Mouse (Mus musculus) thymus, postnatal 10 days (tissue): ENCODE results near the gene Elavl1.
"Not testable (repeated sequence)": the region's sequence is repeated elsewhere in the genome, so short reads cannot be mapped to it uniquely, and the experiment has no call there.

Source experiments
- DNase-seq, 2 experiments: peaks; one replicate each; pipeline ENCODE4 v3.0.0; 2021; ENCODE audit warnings: low spot score in 2 of 2

Elavl1 gene

GRCm38 (mm10) chr8:4258678-4259077, 66.5 kb downstream of the Elavl1 start:
- peak in 1 of 2 experiments; percentile 46 for DNase-seq

GRCm38 (mm10) chr8:4258233-4258632, 67.0 kb downstream of the Elavl1 start:
- DNase-seq, result peak; percentile 78 to 88

GRCm38 (mm10) chr8:4257350-4257749, 67.9 kb downstream of the Elavl1 start:
- DNase-seq, result no peak

DNA sequence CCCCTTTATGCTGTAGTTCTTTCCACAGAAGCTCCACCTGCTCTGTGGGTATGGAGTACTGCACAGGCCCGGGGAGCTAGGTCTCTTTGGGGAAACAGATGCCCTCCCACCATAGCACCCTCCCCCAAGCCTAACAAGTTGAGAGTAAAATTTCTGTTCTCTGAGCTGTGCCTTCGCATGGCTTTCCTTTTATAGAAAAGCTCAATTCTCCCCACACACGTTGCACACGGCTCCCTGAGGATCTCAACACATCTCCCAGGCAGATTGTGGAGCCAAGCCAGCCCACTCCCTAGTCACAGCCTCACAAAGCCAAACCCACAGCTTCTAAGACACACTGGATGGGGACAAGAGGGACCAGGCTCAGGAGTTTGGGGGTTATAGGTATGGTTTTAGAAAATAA, 68.3 kb downstream of the Elavl1 start:
- DNase-seq, result no peak

GRCm38 (mm10) chr8:4255471-4255870, 69.7 kb downstream of the Elavl1 start:
- not testable (repeated sequence) for DNase-seq

GRCm38 (mm10) chr8:4254001-4254400, 71.2 kb downstream of the Elavl1 start:
- DNase-seq, result no peak

DNA sequence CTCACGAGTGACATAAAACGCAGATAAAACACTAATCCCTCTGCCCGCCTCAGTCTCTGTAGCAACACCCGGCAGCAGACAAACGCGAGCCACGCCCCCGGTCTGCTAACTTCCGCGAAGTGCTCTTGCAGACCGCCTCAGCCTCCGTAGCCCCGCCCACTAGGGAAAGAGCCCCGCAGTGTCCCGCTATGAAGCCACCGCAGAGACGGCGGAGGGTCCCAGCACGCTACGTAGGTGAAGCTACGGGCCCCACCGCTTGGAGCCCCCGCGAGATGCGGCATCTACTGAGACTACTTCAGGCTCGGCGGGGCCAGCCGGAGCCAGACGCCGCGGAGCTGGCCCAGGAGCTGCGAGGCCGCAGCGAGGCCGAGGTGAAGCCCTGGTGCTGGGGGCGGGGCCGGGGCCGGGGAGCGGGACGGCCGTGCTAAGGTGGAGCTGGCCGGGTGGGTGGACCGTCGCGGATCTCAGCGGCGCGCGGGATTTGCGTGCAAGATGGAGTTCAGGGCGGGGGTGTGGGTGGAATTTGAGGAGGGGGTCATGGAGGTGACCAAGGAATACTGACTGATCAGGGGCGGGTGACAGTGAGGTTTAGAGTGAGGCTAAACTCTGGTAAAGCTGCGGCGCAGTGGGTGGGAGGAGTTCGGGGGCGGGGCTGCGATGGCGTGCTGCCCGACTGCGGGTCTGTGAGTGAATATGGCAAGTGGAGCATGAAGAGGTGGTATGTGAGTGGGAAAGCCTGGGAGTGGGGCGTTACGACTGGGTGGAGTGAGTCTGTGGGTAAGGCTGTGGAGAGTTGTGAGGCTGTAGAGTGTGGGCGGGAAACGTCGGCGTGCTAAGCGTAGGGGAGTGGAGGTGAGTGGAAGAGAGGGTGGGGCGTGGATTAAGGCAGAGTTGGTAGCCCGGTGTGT, 72.0 kb downstream of the Elavl1 start, which contains the start of gene Snapc2:
Snapc2 (plus strand) TSS at position 147 of the 908 bp plus-strand sequence.
- DNase-seq, result peak; percentile 91 to 96

- no peak for DNase-seq
Observed at GRCm38 (mm10) chr8:4252116-4252760, 73.0 kb downstream of the Elavl1 start.

GRCm38 (mm10) chr8:4250306-4250970, 74.8 kb downstream of the Elavl1 start:
- peak; percentile 70 to 89 for DNase-seq

- DNase-seq, result no peak
Observed at GRCm38 (mm10) chr8:4249213-4249612, 76.0 kb downstream of the Elavl1 start.

DNA sequence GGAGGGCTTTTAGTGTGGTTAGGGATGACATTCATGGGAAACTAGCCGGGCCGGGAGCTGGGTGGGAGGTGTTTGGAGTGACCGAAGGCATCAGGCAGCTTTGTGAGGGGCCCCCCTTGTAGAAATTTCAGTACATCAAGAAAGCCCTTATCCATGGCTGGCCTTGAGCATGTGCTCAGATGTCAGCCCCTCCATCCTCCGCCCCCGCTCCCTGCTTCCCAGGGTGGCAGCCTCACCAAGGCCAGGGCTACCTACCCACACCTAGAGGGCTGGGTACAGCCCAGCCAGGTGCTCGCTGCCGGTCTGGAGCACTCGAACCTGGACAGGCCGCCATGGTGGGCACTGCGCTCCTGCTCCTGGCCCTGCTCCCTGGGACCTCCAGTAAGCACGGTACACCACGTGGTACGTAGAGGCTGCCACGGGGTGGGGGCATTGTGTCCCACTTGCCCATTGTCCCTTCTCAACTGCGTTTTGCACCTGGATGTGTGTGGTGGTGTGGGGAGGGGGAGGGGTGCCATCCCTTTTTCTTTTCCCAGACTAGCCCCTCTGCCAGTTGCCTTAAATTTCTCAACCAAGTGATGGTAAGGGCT, 77.2 kb downstream of the Elavl1 start, which contains the start of gene Tgfbr3l:
Tgfbr3l (plus strand) TSS at position 264 of the 590 bp plus-strand sequence.
- DNase-seq, result no peak

DNA sequence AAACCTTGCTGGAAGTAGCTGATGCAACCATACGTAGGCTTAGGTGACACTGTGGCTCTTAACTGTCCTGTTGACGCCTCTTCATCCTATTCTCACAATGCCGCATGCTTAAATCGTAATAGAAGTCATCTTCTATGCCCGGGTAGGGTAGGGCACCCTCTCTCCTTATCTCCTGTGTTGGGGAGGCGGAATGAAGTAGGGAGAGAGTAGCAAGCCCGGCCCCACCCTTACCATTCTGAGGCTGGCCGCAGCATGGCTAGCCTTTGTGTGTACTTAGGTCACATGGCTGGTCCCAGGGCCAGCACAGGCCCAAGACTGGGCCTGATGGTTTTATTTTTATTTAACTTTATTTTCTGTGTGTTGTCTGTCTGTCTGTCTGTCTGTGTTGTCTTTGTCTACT, 78.0 kb downstream of the Elavl1 start:
- no peak for DNase-seq

DNA sequence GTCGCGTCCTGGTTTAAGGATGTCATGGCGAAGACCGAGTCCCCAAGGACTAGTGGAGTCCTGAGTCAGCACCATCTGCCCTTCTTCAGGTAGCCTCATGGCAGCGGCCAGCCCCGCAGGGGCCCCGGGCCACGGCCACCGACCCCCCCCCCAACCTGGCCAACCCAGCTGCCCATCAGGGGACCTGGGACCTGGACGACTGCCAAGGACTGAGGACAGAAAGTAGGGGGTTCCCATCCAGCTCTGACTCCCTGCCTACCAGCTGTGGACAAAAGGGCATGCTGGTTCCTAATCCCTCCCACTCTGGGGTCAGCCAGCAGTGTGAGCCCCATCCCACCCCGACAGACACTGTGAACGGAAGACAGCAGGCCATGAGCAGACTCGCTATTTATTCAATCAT, 79.5 kb downstream of the Elavl1 start:
- no peak for DNase-seq

DNA sequence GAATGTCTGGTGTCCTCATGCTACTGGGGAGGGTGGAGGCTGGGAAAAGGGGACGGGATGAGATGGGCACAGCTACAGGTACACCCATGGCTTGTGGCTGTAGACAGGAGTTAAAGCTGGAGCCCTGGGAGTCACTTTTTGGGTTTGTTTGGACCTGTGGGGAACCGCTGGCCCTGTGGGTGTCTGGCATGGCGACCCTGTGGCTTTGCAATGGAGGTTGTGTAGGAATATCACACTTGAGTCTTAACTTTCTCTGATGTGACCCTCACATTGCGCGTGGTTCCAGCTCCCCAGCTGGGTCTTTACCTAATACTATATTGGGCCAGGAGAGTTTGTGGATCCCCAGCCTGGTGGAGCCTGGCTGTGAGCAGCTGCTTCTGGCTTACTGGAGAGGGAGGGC, 80.2 kb downstream of the Elavl1 start:
- DNase-seq, result no peak

DNA sequence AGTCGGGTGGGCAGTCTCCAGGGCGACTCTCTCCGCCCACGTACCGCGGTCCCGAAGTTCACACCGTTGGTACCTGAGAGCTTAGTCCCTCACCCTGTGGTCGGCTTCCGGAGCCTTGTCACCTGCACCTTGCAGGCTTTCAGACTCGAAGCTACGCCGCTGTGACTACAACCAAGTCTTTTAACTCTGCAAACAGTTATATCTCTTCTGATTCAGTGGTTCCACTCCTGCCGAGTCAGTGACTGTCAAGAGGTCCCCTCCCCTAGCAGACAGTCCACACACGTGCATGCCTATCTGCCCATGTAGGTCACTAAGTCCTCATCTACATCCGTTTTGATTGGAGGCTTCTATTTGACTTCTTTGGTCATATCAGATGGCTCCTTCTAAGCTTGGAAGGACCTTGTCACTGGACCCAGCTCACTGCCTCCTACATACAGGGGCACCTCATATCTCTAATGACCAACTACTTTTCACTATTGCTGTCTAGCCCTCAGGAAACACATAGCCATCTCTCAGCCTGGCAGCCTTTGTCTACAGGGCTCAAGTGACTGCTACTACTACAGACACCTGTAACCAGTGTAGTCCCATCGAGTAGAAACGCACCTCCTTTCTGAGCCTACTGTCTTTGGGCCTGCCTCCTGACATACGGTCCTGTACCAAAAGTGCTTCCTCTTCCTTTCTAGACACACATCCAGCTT, 85.9 kb downstream of the Elavl1 start:
- no peak for DNase-seq

GRCm38 (mm10) chr8:4238434-4239192, 86.6 kb downstream of the Elavl1 start, which contains the start of the genes Map2k7 and Gm49320:
Gene Map2k7, plus strand, starts transcription at chr8:4238740.
Gene Gm49320, plus strand, starts transcription at chr8:4238865.
- DNase-seq, result peak; percentile 100

- DNase-seq, result no peak
Observed at GRCm38 (mm10) chr8:4237814-4238433, 87.3 kb downstream of the Elavl1 start.
